Mouse (Mus musculus): ENCODE results near the gene Anapc10.

DNA sequence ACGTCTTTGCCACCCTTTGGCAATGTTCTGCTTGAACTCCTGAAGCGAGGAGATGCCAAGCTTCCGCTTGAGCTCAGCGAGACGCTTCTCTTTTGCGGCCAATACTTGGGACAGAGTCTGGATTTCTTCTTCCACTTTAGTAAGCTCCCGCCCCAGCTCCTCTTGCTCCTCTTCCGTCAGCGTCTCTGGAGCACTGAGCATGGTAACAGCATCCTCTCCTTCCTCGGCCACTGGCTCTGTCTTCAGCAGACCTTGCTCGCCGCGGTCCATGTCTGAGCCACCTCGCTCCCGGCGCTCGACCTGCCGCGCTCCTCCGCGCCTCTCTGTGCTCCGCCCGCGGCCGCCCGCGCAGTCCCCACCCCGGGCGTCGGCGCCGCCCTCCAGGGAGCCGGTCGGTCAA is 31.1 kb upstream of the Anapc10 start:
- TF ChIP-seq CTCF (IDR thresholded peaks at IDR 0.05; ENCODE audit: control insufficient read depth, insufficient read depth, insufficient read length): no peak
- no peak for TF ChIP-seq FOSL1 (IDR thresholded peaks at IDR 0.05; ENCODE audit: insufficient read depth, low read length, poor library complexity, severe bottlenecking)
- no peak for TF ChIP-seq MYOD1 (IDR thresholded peaks at IDR 0.05; ENCODE audit: control insufficient read depth, insufficient read length, low read depth)
- no peak for TF ChIP-seq MAX (IDR thresholded peaks at IDR 0.05)
- no peak for TF ChIP-seq USF1 (IDR thresholded peaks at IDR 0.05; ENCODE audit: low read depth)
- no peak for TF ChIP-seq MYOG (IDR thresholded peaks at IDR 0.05; ENCODE audit: control insufficient read depth, extremely low read depth, insufficient read length)

All from C2C12 (cell line).